Mouse (Mus musculus): ENCODE measurements around the gene Snx9. TPM values are rescaled to one million over a fixed set of nuclear protein-coding genes. Genes with fewer than 3 reads are reported as not detected.
A peak's percentile ranks its signal among the peaks of the same experiment; 100 is the strongest.

The Snx9 gene
- polyA plus RNA-seq, 1 experiment from 2014 or later = 30.4 TPM

DNA sequence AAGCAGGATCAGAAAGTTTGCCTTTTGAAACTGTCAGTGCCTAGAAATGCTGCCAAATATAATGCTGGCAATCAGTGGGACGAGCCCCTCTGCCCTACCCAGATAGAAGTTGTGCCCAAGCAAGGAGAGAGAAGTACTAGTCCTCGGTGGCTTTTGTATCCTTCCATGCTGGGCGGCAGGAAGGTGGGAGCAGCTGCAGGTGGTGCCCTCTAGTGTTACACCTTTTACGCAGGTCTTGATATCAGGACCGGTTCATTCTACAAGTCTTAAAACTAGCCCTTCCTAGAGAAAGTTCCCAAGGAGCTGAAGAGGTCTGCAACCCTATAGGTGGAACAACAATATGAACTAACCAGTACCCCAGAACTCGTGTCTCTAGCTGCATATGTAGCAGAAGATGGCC is 139.7 kb downstream of the Snx9 start:
- Histone ChIP-seq H3K27me3 (ENCODE audit: control insufficient read depth, insufficient read depth, low read length) (no peaks in the 10 kb centered on the region), H3K36me3 (replicated peaks; ENCODE audit: control insufficient read depth, insufficient read depth, low read depth, low read length) (no peaks in the 10 kb centered on the region), H3K4me1 (ENCODE audit: control insufficient read depth, insufficient read depth, low read length) (peaks cover 3% of the 10 kb centered on the region; the same call in 1 of the 2 replicates), H3K9ac (replicated peaks; ENCODE audit: low read length) (no peak overlapping the region), H3K4me2 (ENCODE audit: low read depth, low read length) (no peak overlapping the region), H3K9me3 (replicated peaks; ENCODE audit: control insufficient read depth, low read length) (no peaks in the 10 kb centered on the region), H3K27ac (replicated peaks; ENCODE audit: low read depth, low read length) (no peak overlapping the region), H3K4me3 (ENCODE audit: low read depth, low read length) (no peak overlapping the region)
- DNase-seq (ENCODE audit: low spot score) (peak; percentile 28), ATAC-seq (replicated peaks; ENCODE audit: insufficient number of reproducible peaks, low FRiP score, low TSS enrichment, low read depth) (no peak)
- WGBS = 42% methylated on average over 6 of the region's 6 CpGs

Other genes starting within 250 kb of the Snx9 start
- 1.9 and 2.0 TPM in 2 replicates for gene Synj2, start 100.0 kb downstream of the Snx9 start, polyA plus RNA-seq (2014; fragmentation: Nextera tagmentation; extraction: Ambion mirVana)
- 6.2 and 7.2 TPM in 2 replicates for gene Serac1, start 238.4 kb downstream of the Snx9 start, polyA plus RNA-seq (2014; fragmentation: Nextera tagmentation; extraction: Ambion mirVana)
- 170 and 180 TPM in 2 replicates for gene Gtf2h5, start 238.5 kb downstream of the Snx9 start, polyA plus RNA-seq (2014; fragmentation: Nextera tagmentation; extraction: Ambion mirVana)

All from embryonic facial prominence, embryonic 11.5 days (tissue).